ENCODE assay signal across 11 mouse cellular contexts in genomic region chr15:84183967-84184366, GRCm38 (mm10). TPM values are rescaled to one million over a fixed set of nuclear protein-coding genes. Genes with fewer than 3 reads are reported as not detected.
DNase-seq lines count a peak whose midpoint lies in the region; ATAC-seq and TF ChIP-seq lines count a peak whose summit lies in the region.
"Had no signal": no experiment of that assay in that cellular context is flagged by ENCODE, and none has a peak within 500 bp of the region (broad histone marks: within the 10 kb centered on the region; RNA-seq: fewer than 3 reads in every experiment).

No protein-coding gene starts in this region.

- 42% methylated on average over 1 of the region's 1 CpGs for WGBS in kidney, embryonic 15.5 days
- 26% methylated on average over 1 of the region's 1 CpGs for WGBS in kidney, adult 2 months
- WGBS in liver, embryonic 12.5 days (ENCODE audit: insufficient replicate concordance) = 11% methylated on average over 1 of the region's 1 CpGs
- WGBS in hindbrain, embryonic 11.5 days = 53% methylated on average over 1 of the region's 1 CpGs
- WGBS in cerebellum, adult 2 months = 65% methylated on average over 1 of the region's 1 CpGs

- peaks cover 6% of the 10 kb centered on the region; the same call in 1 of the 2 replicates for H3K4me1 ChIP-seq in kidney, embryonic 15.5 days
- no peaks in the 10 kb centered on the region for H3K4me1 ChIP-seq in kidney, adult 2 months (ENCODE audit: control insufficient read depth, insufficient read depth, low read length)
- H3K4me1 ChIP-seq in liver, embryonic 12.5 days = peaks cover 22% of the 10 kb centered on the region
- no peaks in the 10 kb centered on the region for H3K4me1 ChIP-seq in hindbrain, embryonic 11.5 days (replicated peaks; ENCODE audit: control insufficient read depth, insufficient read depth, low read length)
- H3K4me1 ChIP-seq in cerebellum, adult 2 months (ENCODE audit: control insufficient read depth, insufficient read depth, low read length) = no peaks in the 10 kb centered on the region

- 0 out of 2 replicates have a peak, but pooled peaks cover 3% of the 10 kb centered on the region for H3K27me3 ChIP-seq in kidney, embryonic 15.5 days
- no peaks in the 10 kb centered on the region for H3K27me3 ChIP-seq in kidney, adult 2 months (replicated peaks; ENCODE audit: control insufficient read depth, insufficient read depth, low read length)
- H3K27me3 ChIP-seq in liver, embryonic 12.5 days (replicated peaks) = peaks cover 43% of the 10 kb centered on the region
- H3K27me3 ChIP-seq in hindbrain, embryonic 11.5 days (ENCODE audit: control insufficient read depth, insufficient read depth, low read length) = no peaks in the 10 kb centered on the region
- no peaks in the 10 kb centered on the region for H3K27me3 ChIP-seq in cerebellum, adult 2 months (ENCODE audit: control insufficient read depth, insufficient read depth, low read length)

- DNase-seq in kidney, adult 2 months = no peak
- DNase-seq in ES-CJ7 (ENCODE audit: low read depth, low spot score) = peak; percentile 94
- peak; percentile 13 to 54 for DNase-seq in adrenal gland, postnatal 36 days
- no peak for DNase-seq in hindbrain, embryonic 11.5 days (ENCODE audit: low spot score)
- no peak for DNase-seq in cerebellum, adult 2 months
- DNase-seq: layer of hippocampus, postnatal 36 days; right cerebral cortex, postnatal 25 days had no signal

- no peak overlapping the region for H3K4me2 ChIP-seq in kidney, embryonic 15.5 days
- no peak overlapping the region for H3K4me2 ChIP-seq in liver, embryonic 12.5 days
- H3K4me2 ChIP-seq in hindbrain, embryonic 11.5 days (replicated peaks; ENCODE audit: low read depth, low read length) = no peak overlapping the region
- H3K4me2 ChIP-seq: hindbrain, embryonic 14.5 days had no signal

- H3K27ac ChIP-seq in kidney, embryonic 15.5 days = no peak overlapping the region
- H3K27ac ChIP-seq in kidney, adult 2 months (ENCODE audit: insufficient read depth, low read depth, low read length) = no peak overlapping the region
- H3K27ac ChIP-seq in liver, embryonic 12.5 days = 0 out of 2 replicates have a peak overlapping the region, but pooled peaks have one; percentile 39
- H3K27ac ChIP-seq in hindbrain, embryonic 11.5 days (ENCODE audit: low read depth, low read length) = no peak overlapping the region
- no peak overlapping the region for H3K27ac ChIP-seq in cerebellum, adult 2 months (ENCODE audit: insufficient read depth, low read length)
- H3K27ac ChIP-seq: hindbrain, embryonic 14.5 days had no signal

- no peak for TF ChIP-seq CTCF in kidney, adult 2 months (conservative IDR thresholded peaks at IDR 0.05; ENCODE audit: insufficient read depth, insufficient read length, low read depth, low read length)
- TF ChIP-seq CTCF in cerebellum, adult 2 months (IDR thresholded peaks at IDR 0.05; ENCODE audit: borderline replicate concordance, insufficient read depth, low read depth, low read length) = no peak

- no peak overlapping the region for H3K4me3 ChIP-seq in kidney, embryonic 15.5 days (replicated peaks)
- no peak overlapping the region for H3K4me3 ChIP-seq in kidney, adult 2 months (ENCODE audit: insufficient read depth, low read depth, low read length)
- H3K4me3 ChIP-seq in liver, embryonic 12.5 days = no peak overlapping the region
- no peak overlapping the region for H3K4me3 ChIP-seq in hindbrain, embryonic 11.5 days (ENCODE audit: low read depth, low read length)
- H3K4me3 ChIP-seq in cerebellum, adult 2 months (replicated peaks; ENCODE audit: insufficient read depth, low read depth, low read length) = no peak overlapping the region

- ATAC-seq in kidney, embryonic 15.5 days (replicated peaks; ENCODE audit: low FRiP score) = peak; percentile 56; the same call in 1 of the 2 replicates
- ATAC-seq in liver, embryonic 12.5 days = peak; percentile 58
- ATAC-seq in hindbrain, embryonic 11.5 days (ENCODE audit: low FRiP score) = no peak

- H3K9me3 ChIP-seq in kidney, embryonic 15.5 days (replicated peaks) = no peaks in the 10 kb centered on the region
- H3K9me3 ChIP-seq in liver, embryonic 12.5 days (replicated peaks) = no peaks in the 10 kb centered on the region
- H3K9me3 ChIP-seq in hindbrain, embryonic 11.5 days (ENCODE audit: control insufficient read depth, low read length) = no peaks in the 10 kb centered on the region

- H3K36me3 ChIP-seq in kidney, embryonic 15.5 days = no peaks in the 10 kb centered on the region
- no peaks in the 10 kb centered on the region for H3K36me3 ChIP-seq in kidney, adult 2 months (ENCODE audit: control insufficient read depth, insufficient read depth, low read length)
- no peaks in the 10 kb centered on the region for H3K36me3 ChIP-seq in liver, embryonic 12.5 days
- H3K36me3 ChIP-seq in hindbrain, embryonic 11.5 days (ENCODE audit: control insufficient read depth, insufficient read depth, low read length) = no peaks in the 10 kb centered on the region

- TF ChIP-seq POLR2A in kidney, adult 2 months (IDR thresholded peaks at IDR 0.05; ENCODE audit: low read depth, low read length) = no peak
- TF ChIP-seq POLR2A in cerebellum, adult 2 months (IDR thresholded peaks at IDR 0.05; ENCODE audit: borderline replicate concordance, insufficient read depth, low read length) = no peak

- no peak overlapping the region for H3K9ac ChIP-seq in kidney, embryonic 15.5 days
- no peak overlapping the region for H3K9ac ChIP-seq in liver, embryonic 12.5 days
- H3K9ac ChIP-seq in hindbrain, embryonic 11.5 days (ENCODE audit: low read depth, low read length) = no peak overlapping the region
- H3K9ac ChIP-seq: hindbrain, embryonic 14.5 days had no signal

RNA-seq across cellular contexts. Expression of gene Samm50, which starts 8.1 kb away (rescaled TPM):
- polyA plus RNA-seq in kidney, embryonic 15.5 days (2015; fragmentation: Nextera tagmentation; extraction: Ambion mirVana) = 127 and 132 TPM in 2 replicates
- 18.6 and 22.9 TPM in 2 replicates for polyA plus RNA-seq in kidney, adult 2 months (2012; rRNA removed)
- total RNA-seq in adrenal gland, postnatal 36 days (2021) = 100 to 1,000 TPM; 150 to 151 TPM
- 110 and 112 TPM in 2 replicates for polyA plus RNA-seq in liver, embryonic 12.5 days (2016; fragmentation: Nextera tagmentation; extraction: Ambion mirVana)
- polyA plus RNA-seq in hindbrain, embryonic 11.5 days (2014; fragmentation: Nextera tagmentation; extraction: Ambion mirVana) = 66.7 and 74.5 TPM in 2 replicates
- polyA plus RNA-seq in cerebellum, adult 2 months (2012; rRNA removed) = 56.4 and 57.1 TPM in 2 replicates

RNA-seq across cellular contexts. Expression of gene Pnpla3, which starts 16.3 kb away (rescaled TPM):
- polyA plus RNA-seq in kidney, embryonic 15.5 days (2015; fragmentation: Nextera tagmentation; extraction: Ambion mirVana) = 0.45 and 1.1 TPM in 2 replicates
- polyA plus RNA-seq in kidney, adult 2 months (2012; rRNA removed) = 28.4 and 40.6 TPM in 2 replicates
- 100 to 1,000 TPM in 1 of 2 experiments, 10 to 100 TPM in 1; 30.7 to 111 TPM for total RNA-seq in adrenal gland, postnatal 36 days (2021)
- polyA plus RNA-seq in liver, embryonic 12.5 days (2016; fragmentation: Nextera tagmentation; extraction: Ambion mirVana) = 1.4 and 1.5 TPM in 2 replicates
- polyA plus RNA-seq in hindbrain, embryonic 11.5 days (2014; fragmentation: Nextera tagmentation; extraction: Ambion mirVana) = 0.71 and 1.4 TPM in 2 replicates
- 39.9 and 47.9 TPM in 2 replicates for polyA plus RNA-seq in cerebellum, adult 2 months (2012; rRNA removed)
- total RNA-seq: monocyte, adult 5-6 weeks had no signal

RNA-seq across cellular contexts. Expression of gene Parvb, which starts 47.9 kb away (rescaled TPM):
- 3.8 and 4.7 TPM in 2 replicates for polyA plus RNA-seq in kidney, embryonic 15.5 days (2015; fragmentation: Nextera tagmentation; extraction: Ambion mirVana)
- 7.1 and 8.5 TPM in 2 replicates for polyA plus RNA-seq in kidney, adult 2 months (2012; rRNA removed)
- 10 to 100 TPM; 18.0 to 24.1 TPM for total RNA-seq in adrenal gland, postnatal 36 days (2021)
- polyA plus RNA-seq in liver, embryonic 12.5 days (2016; fragmentation: Nextera tagmentation; extraction: Ambion mirVana) = 7.5 and 10.0 TPM in 2 replicates
- 9.4 and 9.5 TPM in 2 replicates for polyA plus RNA-seq in hindbrain, embryonic 11.5 days (2014; fragmentation: Nextera tagmentation; extraction: Ambion mirVana)
- polyA plus RNA-seq in cerebellum, adult 2 months (2012; rRNA removed) = 16.4 and 18.1 TPM in 2 replicates

Comparison
In these comparisons a context has a peak if more than half of its experiments do, and no peak if none do; other contexts are left out.
1. RNA of gene Pnpla3, which starts 16.3 kb away (polyA plus RNA-seq): 39.9 to 47.9 TPM in cerebellum, adult 2 months and 28.4 to 40.6 TPM in kidney, adult 2 months; 1.4 to 1.5 TPM in liver, embryonic 12.5 days, 0.71 to 1.4 TPM in hindbrain, embryonic 11.5 days and 0.45 to 1.1 TPM in kidney, embryonic 15.5 days; every median in the first group is over 10 times any median in the second.
2. DNase-seq: peak in ES-CJ7 (single experiment) and adrenal gland, postnatal 36 days (2 of 2); none in kidney, adult 2 months (single experiment), hindbrain, embryonic 11.5 days (single experiment) and cerebellum, adult 2 months (0 of 2).